ENCODE assay signal across 12 mouse cellular contexts in the genomic region with DNA sequence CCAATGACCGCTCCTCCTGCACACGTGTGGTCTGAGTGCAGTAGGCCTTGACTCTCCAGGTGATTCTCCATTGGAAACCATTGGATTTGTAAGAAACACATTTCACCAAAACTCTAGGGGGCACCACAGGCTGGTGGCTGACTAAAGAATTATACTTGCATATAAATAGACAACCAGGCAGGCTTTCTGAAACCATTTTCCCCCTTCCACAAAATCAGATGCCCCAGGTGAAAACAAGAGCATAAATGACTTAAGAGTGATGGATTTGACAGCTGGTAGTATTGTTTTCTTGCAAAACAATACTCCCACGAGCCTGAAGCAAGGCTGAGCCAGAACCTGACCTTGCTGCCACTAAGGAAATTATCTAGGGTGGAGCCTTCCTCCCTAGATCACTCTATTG. TPM values are rescaled to one million over a fixed set of nuclear protein-coding genes. Genes with fewer than 3 reads are reported as not detected.
A peak's percentile ranks its signal among the peaks of the same experiment; 100 is the strongest.
DNase-seq lines count a peak whose midpoint lies in the region; ATAC-seq and TF ChIP-seq lines count a peak whose summit lies in the region.
"Had no signal": no experiment of that assay in that cellular context is flagged by ENCODE, and none has a peak within 500 bp of the region (broad histone marks: within the 10 kb centered on the region; RNA-seq: fewer than 3 reads in every experiment).

No protein-coding gene starts in this region.

- H3K4me1 ChIP-seq in ES-E14 (ENCODE audit: control insufficient read depth in 2 of 2, insufficient read depth in 2 of 2, low read length in 2 of 2, poor library complexity in 1 of 2): peaks cover 0 to 10% of the 10 kb centered on the region in 2 experiments; a peak in 2 of 4 replicates
- H3K4me1 ChIP-seq in kidney, embryonic 15.5 days: no peaks in the 10 kb centered on the region
- peaks cover 4% of the 10 kb centered on the region for H3K4me1 ChIP-seq in forebrain, embryonic 16.5 days (replicated peaks; ENCODE audit: control insufficient read depth, insufficient read depth, low read length)
- H3K4me1 ChIP-seq: midbrain, embryonic 12.5 days had no signal

- no peaks in the 10 kb centered on the region for H3K27me3 ChIP-seq in kidney, embryonic 15.5 days
- no peaks in the 10 kb centered on the region for H3K27me3 ChIP-seq in forebrain, embryonic 16.5 days (replicated peaks; ENCODE audit: control insufficient read depth, insufficient read depth, low read length)
- H3K27me3 ChIP-seq: midbrain, embryonic 12.5 days had no signal

- intact Hi-C loops in heart, postnatal 36 days (cut with DNase I): no loop called here
- intact Hi-C loops in left cerebral cortex, postnatal 14 days (cut with DNase I): loop anchor here (5.0 kb wide), 1 partner anchor 660 kb away; no protein-coding TSS in a partner anchor
- intact Hi-C loops in gastrocnemius, postnatal 36 days (cut with DNase I): no loop called here

- DNase-seq in heart, adult 9 months (ENCODE audit: low spot score in 2 of 2): peak; percentile 7 to 64
- DNase-seq in heart, postnatal 36 days: no peak
- peak; percentile 70 for DNase-seq in ES-E14 (ENCODE audit: low read depth, low spot score)
- DNase-seq in cerebellum, adult 11-12 months: peak; percentile 23
- peak; percentile 68 to 76 for DNase-seq in left cerebral cortex, postnatal 14 days (ENCODE audit: low spot score in 2 of 2)
- DNase-seq in gastrocnemius, postnatal 36 days: no peak
- DNase-seq: kidney, adult 11 months; spleen, adult 18-20 months had no signal

- no peak overlapping the region for H3K9ac ChIP-seq in ES-E14 (ENCODE audit: insufficient read depth, low read depth, low read length, poor library complexity, severe bottlenecking)
- no peak overlapping the region for H3K9ac ChIP-seq in kidney, embryonic 15.5 days
- H3K9ac ChIP-seq in forebrain, embryonic 16.5 days (replicated peaks; ENCODE audit: low read depth, low read length): no peak overlapping the region
- H3K9ac ChIP-seq: midbrain, embryonic 12.5 days had no signal

- no peak overlapping the region for H3K4me3 ChIP-seq in ES-E14 (ENCODE audit: insufficient read depth in 1 of 2, low read depth in 1 of 2, low read length in 2 of 2, poor library complexity in 1 of 2, severe bottlenecking in 1 of 2)
- H3K4me3 ChIP-seq in kidney, embryonic 15.5 days (replicated peaks): no peak overlapping the region
- no peak overlapping the region for H3K4me3 ChIP-seq in forebrain, embryonic 16.5 days (replicated peaks; ENCODE audit: low read length)
- H3K4me3 ChIP-seq: midbrain, embryonic 12.5 days had no signal

- in situ Hi-C loops in ES-E14 (cut with MboI; ENCODE audit: low sequenced_read_pairs in 2 of 2, unreplicated experiment in 2 of 2): loop anchor here in 1 of 2 experiments (10.0 kb wide), 1 partner anchor 667 kb away; no protein-coding TSS in a partner anchor

- no peak for ATAC-seq in kidney, embryonic 15.5 days (replicated peaks; ENCODE audit: low FRiP score)
- ATAC-seq in forebrain, embryonic 16.5 days: no peak

- H3K36me3 ChIP-seq in ES-E14 (ENCODE audit: control insufficient read depth, insufficient read depth, low read length, poor library complexity, severe bottlenecking): no peaks in the 10 kb centered on the region
- no peaks in the 10 kb centered on the region for H3K36me3 ChIP-seq in kidney, embryonic 15.5 days
- H3K36me3 ChIP-seq in forebrain, embryonic 16.5 days (ENCODE audit: control insufficient read depth, insufficient read depth): no peaks in the 10 kb centered on the region
- H3K36me3 ChIP-seq: midbrain, embryonic 12.5 days had no signal

- no peaks in the 10 kb centered on the region for H3K9me3 ChIP-seq in ES-E14 (ENCODE audit: control insufficient read depth, insufficient read depth, low read depth, low read length)
- no peaks in the 10 kb centered on the region for H3K9me3 ChIP-seq in kidney, embryonic 15.5 days (replicated peaks)
- H3K9me3 ChIP-seq in forebrain, embryonic 16.5 days (ENCODE audit: control insufficient read depth, low read length): no peaks in the 10 kb centered on the region
- H3K9me3 ChIP-seq: midbrain, embryonic 12.5 days had no signal

- H3K4me2 ChIP-seq in kidney, embryonic 15.5 days: no peak overlapping the region
- H3K4me2 ChIP-seq in forebrain, embryonic 16.5 days (ENCODE audit: low read length): no peak overlapping the region
- H3K4me2 ChIP-seq: midbrain, embryonic 12.5 days had no signal

- WGBS in kidney, embryonic 15.5 days: 54% methylated on average over 3 of the region's 3 CpGs
- WGBS in forebrain, embryonic 16.5 days: 60% methylated on average over 3 of the region's 3 CpGs

- no peak overlapping the region; the same call in 1 of the 2 replicates for H3K27ac ChIP-seq in ES-E14 (ENCODE audit: insufficient read depth, low read depth, low read length, poor library complexity, severe bottlenecking)
- H3K27ac ChIP-seq in kidney, embryonic 15.5 days: no peak overlapping the region
- no peak overlapping the region for H3K27ac ChIP-seq in forebrain, embryonic 16.5 days (ENCODE audit: low read length)
- H3K27ac ChIP-seq: midbrain, embryonic 12.5 days had no signal

TF ChIP-seq in ES-E14, 5 proteins besides CTCF, POLR2A, EP300 and RAD21:
- TF ChIP-seq CHD2 (IDR thresholded peaks at IDR 0.05; ENCODE audit: low read depth, low read length) (no peak), HCFC1 (IDR thresholded peaks at IDR 0.05; ENCODE audit: borderline replicate concordance, insufficient read depth, low read length) (no peak), MAFK (IDR thresholded peaks at IDR 0.05; ENCODE audit: insufficient read depth, low read depth, low read length) (no peak), ZNF384 (IDR thresholded peaks at IDR 0.05; ENCODE audit: low read depth, low read length) (no peak), ZC3H11A (IDR thresholded peaks at IDR 0.05; ENCODE audit: borderline replicate concordance, low read depth, low read length) (no peak)

RNA-seq across cellular contexts. Expression of gene Otor, which starts 39.2 kb away (rescaled TPM):
- not detected for total RNA-seq in heart, postnatal 36 days (2021)
- total RNA-seq in ES-E14 (2012; rRNA removed): not detected in 2 replicates
- total RNA-seq in left cerebral cortex, postnatal 14 days (2021): not detected
- 0.32 and 0.35 TPM in 2 replicates for polyA plus RNA-seq in kidney, embryonic 15.5 days (2015; fragmentation: Nextera tagmentation; extraction: Ambion mirVana)
- 0.53 and 0.97 TPM in 2 replicates for polyA plus RNA-seq in forebrain, embryonic 16.5 days (2015; fragmentation: Nextera tagmentation; extraction: Ambion mirVana)
- not detected for total RNA-seq in gastrocnemius, postnatal 36 days (2021)
- total RNA-seq: liver, adult 2 months had no signal
- polyA plus RNA-seq: liver, adult 2 months had no signal

RNA-seq across cellular contexts. Expression of gene Snrpb2, which starts 54.6 kb away (rescaled TPM):
- total RNA-seq in heart, postnatal 36 days (2021): 10 to 100 TPM; 20.8 to 22.7 TPM
- total RNA-seq in ES-E14 (2012; rRNA removed): 36.0 and 61.5 TPM in 2 replicates
- 10 to 100 TPM; 47.7 to 48.7 TPM for total RNA-seq in left cerebral cortex, postnatal 14 days (2021)
- polyA plus RNA-seq in kidney, embryonic 15.5 days (2015; fragmentation: Nextera tagmentation; extraction: Ambion mirVana): 78.3 and 102 TPM in 2 replicates
- 58.7 and 69.8 TPM in 2 replicates for polyA plus RNA-seq in forebrain, embryonic 16.5 days (2015; fragmentation: Nextera tagmentation; extraction: Ambion mirVana)
- total RNA-seq in gastrocnemius, postnatal 36 days (2021): 10 to 100 TPM; 13.2 to 18.0 TPM

Comparison
In these comparisons a context has a peak if more than half of its experiments do, and no peak if none do; other contexts are left out.
1. DNase-seq: peak in heart, adult 9 months (2 of 2), ES-E14 (single experiment), cerebellum, adult 11-12 months (single experiment) and left cerebral cortex, postnatal 14 days (2 of 2); none in heart, postnatal 36 days (0 of 2) and gastrocnemius, postnatal 36 days (0 of 2).